Mouse (Mus musculus): ENCODE measurements around the gene Rcor2. TPM values are rescaled to one million over a fixed set of nuclear protein-coding genes. Genes with fewer than 3 reads are reported as not detected.

Rcor2 gene
- polyA plus RNA-seq, 1 experiment from 2014 or later = 1.3 TPM

- H3K27ac ChIP-seq (ENCODE audit: low read length) = no peak overlapping the region
- TF ChIP-seq EP300 (IDR thresholded peaks at IDR 0.05) = no peak
- TF ChIP-seq CTCF (IDR thresholded peaks at IDR 0.05) = peak; percentile 18; the same call in 1 of the 2 replicates
- H3K4me1 ChIP-seq (ENCODE audit: insufficient read depth, low read depth, low read length) = peaks cover 25% of the 10 kb centered on the region
Observed at GRCm38 (mm10) chr19:7303796-7304195, 36.7 kb downstream of the Rcor2 start.

GRCm38 (mm10) chr19:7304801-7305200 lies 37.7 kb downstream of the Rcor2 start:
- no peak overlapping the region for H3K27ac ChIP-seq (ENCODE audit: low read length)
- no peak for TF ChIP-seq CTCF (IDR thresholded peaks at IDR 0.05)
- no peak for TF ChIP-seq EP300 (IDR thresholded peaks at IDR 0.05)

More at GRCm38 (mm10) chr19:7303796-7304195, 36.7 kb downstream of the Rcor2 start:
- no peaks in the 10 kb centered on the region for H3K27me3 ChIP-seq (replicated peaks; ENCODE audit: insufficient read depth, low read length)
- DNase-seq (ENCODE audit: low spot score) = no peak
- WGBS = 55% methylated on average over 6 of the region's 6 CpGs
- no peak overlapping the region for H3K4me3 ChIP-seq (ENCODE audit: low read depth, low read length)
- no peak overlapping the region for H3K9ac ChIP-seq (replicated peaks; ENCODE audit: low read depth)
- no peak for ATAC-seq
- H3K36me3 ChIP-seq (ENCODE audit: insufficient read depth, low read length) = no peaks in the 10 kb centered on the region
- H3K4me2 ChIP-seq (replicated peaks; ENCODE audit: low read depth, low read length) = no peak overlapping the region
- no peaks in the 10 kb centered on the region for H3K9me3 ChIP-seq (ENCODE audit: low read length)

GRCm38 (mm10) chr19:7305380-7306310 lies 38.5 kb downstream of the Rcor2 start:
- Histone ChIP-seq H3K4me1 (ENCODE audit: insufficient read depth, low read depth, low read length) (peaks cover 33% of the 10 kb centered on the region), H3K9ac (replicated peaks; ENCODE audit: low read depth) (no peak overlapping the region)
- WGBS = 59% methylated on average over 10 of the region's 11 CpGs

More at GRCm38 (mm10) chr19:7304801-7305200, 37.7 kb downstream of the Rcor2 start:
- peaks cover 29% of the 10 kb centered on the region for H3K4me1 ChIP-seq (ENCODE audit: insufficient read depth, low read depth, low read length)
- no peak overlapping the region for H3K4me3 ChIP-seq (ENCODE audit: low read depth, low read length)
- H3K27me3 ChIP-seq (replicated peaks; ENCODE audit: insufficient read depth, low read length) = no peaks in the 10 kb centered on the region
- no peaks in the 10 kb centered on the region for H3K9me3 ChIP-seq (ENCODE audit: low read length)
- no peak overlapping the region for H3K9ac ChIP-seq (replicated peaks; ENCODE audit: low read depth)
- peak; percentile 82 for DNase-seq (ENCODE audit: low spot score)
- ATAC-seq = peak; percentile 47
- WGBS = 50% methylated on average over 2 of the region's 2 CpGs
- no peak overlapping the region for H3K4me2 ChIP-seq (replicated peaks; ENCODE audit: low read depth, low read length)
- H3K36me3 ChIP-seq (ENCODE audit: insufficient read depth, low read length) = no peaks in the 10 kb centered on the region

GRCm38 (mm10) chr19:7306968-7307367 lies 39.8 kb downstream of the Rcor2 start:
- no peaks in the 10 kb centered on the region for H3K27me3 ChIP-seq (replicated peaks; ENCODE audit: insufficient read depth, low read length)
- H3K9me3 ChIP-seq (ENCODE audit: low read length) = no peaks in the 10 kb centered on the region
- no peak overlapping the region for H3K9ac ChIP-seq (replicated peaks; ENCODE audit: low read depth)
- peaks cover 38% of the 10 kb centered on the region for H3K4me1 ChIP-seq (ENCODE audit: insufficient read depth, low read depth, low read length)
- DNase-seq (ENCODE audit: low spot score) (peak; percentile 64), ATAC-seq (no peak)
- WGBS = 34% methylated on average over 3 of the region's 3 CpGs
- 0 out of 2 replicates have a peak, but pooled peaks have one; percentile 1 for TF ChIP-seq CTCF (IDR thresholded peaks at IDR 0.05)
- TF ChIP-seq EP300 (IDR thresholded peaks at IDR 0.05) = no peak
- H3K4me3 ChIP-seq (ENCODE audit: low read depth, low read length) = no peak overlapping the region
- H3K36me3 ChIP-seq (ENCODE audit: insufficient read depth, low read length) = no peaks in the 10 kb centered on the region
- no peak overlapping the region for H3K4me2 ChIP-seq (replicated peaks; ENCODE audit: low read depth, low read length)
- H3K27ac ChIP-seq (ENCODE audit: low read length) = peak overlapping the region; percentile 62

More at GRCm38 (mm10) chr19:7305380-7306310, 38.5 kb downstream of the Rcor2 start:
- Histone ChIP-seq H3K27me3 (replicated peaks; ENCODE audit: insufficient read depth, low read length) (no peaks in the 10 kb centered on the region), H3K4me2 (replicated peaks; ENCODE audit: low read depth, low read length) (no peak overlapping the region), H3K4me3 (ENCODE audit: low read depth, low read length) (no peak overlapping the region), H3K36me3 (ENCODE audit: insufficient read depth, low read length) (no peaks in the 10 kb centered on the region), H3K9me3 (ENCODE audit: low read length) (no peaks in the 10 kb centered on the region), H3K27ac (ENCODE audit: low read length) (no peak overlapping the region)
- DNase-seq (ENCODE audit: low spot score) (no peak), ATAC-seq (no peak)
- TF ChIP-seq CTCF (IDR thresholded peaks at IDR 0.05) = no peak
- no peak for TF ChIP-seq EP300 (IDR thresholded peaks at IDR 0.05)

GRCm38 (mm10) chr19:7307995-7308770 lies 41.1 kb downstream of the Rcor2 start:
- H3K9ac ChIP-seq (replicated peaks; ENCODE audit: low read depth) = no peak overlapping the region
- peaks cover 38% of the 10 kb centered on the region for H3K4me1 ChIP-seq (ENCODE audit: insufficient read depth, low read depth, low read length)
- H3K4me3 ChIP-seq (ENCODE audit: low read depth, low read length) = no peak overlapping the region
- TF ChIP-seq EP300 (IDR thresholded peaks at IDR 0.05) (no peak), CTCF (IDR thresholded peaks at IDR 0.05) (no peak)
- H3K36me3 ChIP-seq (ENCODE audit: insufficient read depth, low read length) = no peaks in the 10 kb centered on the region
- peak; percentile 75 for DNase-seq (ENCODE audit: low spot score)
- no peaks in the 10 kb centered on the region for H3K27me3 ChIP-seq (replicated peaks; ENCODE audit: insufficient read depth, low read length)
- H3K9me3 ChIP-seq (ENCODE audit: low read length) = no peaks in the 10 kb centered on the region
- peak overlapping the region; percentile 62 for H3K27ac ChIP-seq (ENCODE audit: low read length)
- ATAC-seq = peak; percentile 48
- H3K4me2 ChIP-seq (replicated peaks; ENCODE audit: low read depth, low read length) = no peak overlapping the region
- 41% methylated on average over 8 of the region's 8 CpGs for WGBS

All from lung, postnatal 0 days (tissue).